Mouse (Mus musculus) thymus, adult 2 months (tissue): Measurements from ENCODE around the gene Gm28434. TPM values are rescaled to one million over a fixed set of nuclear protein-coding genes. Genes with fewer than 3 reads are reported as not detected.

Source experiments
- DNase-seq: peaks from one replicate; pipeline ENCODE4 v3.0.0; 2021
- H3K27ac ChIP-seq: fragments of 200-500 bp; 2 replicates; pipeline ENCODE4 v1.5.1; 2012; ENCODE audit warnings: low read length, control low read depth; ENCODE audit not compliant: control insufficient read depth, insufficient read depth
- H3K27me3 ChIP-seq: fragments of 200-500 bp; 2 replicates; pipeline ENCODE4 v1.6.1; 2012; ENCODE audit warnings: mild to moderate bottlenecking, low read length, moderate library complexity, mixed read lengths; ENCODE audit not compliant: control insufficient read depth, insufficient read depth
- H3K36me3 ChIP-seq: fragments of 200-500 bp; 2 replicates; pipeline ENCODE4 v1.6.1; 2012; ENCODE audit warnings: mild to moderate bottlenecking, low read length, moderate library complexity; ENCODE audit not compliant: control insufficient read depth, insufficient read depth
- H3K4me1 ChIP-seq: fragments of 200-500 bp; replicated peaks from 2 replicates; pipeline ENCODE4 v1.6.1; 2012; ENCODE audit warnings: low read length; ENCODE audit not compliant: control insufficient read depth, insufficient read depth
- H3K4me3 ChIP-seq: fragments of 200-500 bp; 2 replicates; pipeline ENCODE4 v1.5.1; 2012; ENCODE audit warnings: mild to moderate bottlenecking, low read length, control low read depth, moderate library complexity; ENCODE audit not compliant: control insufficient read depth, insufficient read depth
- CTCF ChIP-seq: fragments of 200-500 bp; IDR thresholded peaks from 2 replicates; pipeline ENCODE4 v1.5.1; 2012; ENCODE audit warnings: mild to moderate bottlenecking, control low read depth, low read length, moderate library complexity, borderline replicate concordance; ENCODE audit not compliant: control insufficient read depth, poor library complexity, insufficient read depth; ENCODE audit errors: extremely low read depth
- POLR2A ChIP-seq: fragments of 200-500 bp; IDR thresholded peaks from 2 replicates; pipeline ENCODE4 v1.6.1; 2012; ENCODE audit warnings: mild to moderate bottlenecking, low read length, control low read depth, moderate library complexity; ENCODE audit not compliant: control insufficient read depth, poor library complexity, insufficient read depth; ENCODE audit errors: extremely low read depth
- whole genome bisulfite sequencing: fragments of 180-500 bp; shearing (Covaris S2); methylation state at CpG from one replicate; pipeline ENCODE4 v1.1.7; 2018; 5-methylcytosine and 5-hydroxymethylcytosine counted together
- polyA plus RNA-seq: library from polyadenylated mRNA; depleted of rRNA; stranded (reverse); fragments of >200 nt; gene quantifications from 2 replicates; pipeline ENCODE4 v1.2.3, GENCODE M21; 2012; rRNA removed

Gm28434 gene
- polyA plus RNA-seq, 1 experiment, result not detected

- H3K27me3 ChIP-seq, result no peaks in the 10 kb centered on the region
- WGBS, result 54% methylated on average over 3 of the region's 3 CpGs
- H3K4me3 ChIP-seq, result no peak overlapping the region
- no peaks in the 10 kb centered on the region for H3K36me3 ChIP-seq
- TF ChIP-seq CTCF (no peak), POLR2A (no peak)
- no peak for DNase-seq
- H3K4me1 ChIP-seq, result no peaks in the 10 kb centered on the region
- H3K27ac ChIP-seq, result no peak overlapping the region
Observed at GRCm38 (mm10) chr5:87982468-87983214, 13.3 kb downstream of the Gm28434 start.

GRCm38 (mm10) chr5:88002249-88002648 is 32.9 kb downstream of the Gm28434 start, which contains the start of gene Smr3a:
Smr3a (plus strand) TSS chr5:88002549.
- no peak within 1 kb of the TSS for H3K27ac ChIP-seq
- H3K4me1 ChIP-seq, result no peaks in the 10 kb centered on the region
- H3K4me3 ChIP-seq, result no peak within 1 kb of the TSS
- H3K36me3 ChIP-seq, result no peaks in the 10 kb centered on the region
- TF ChIP-seq CTCF, result no peak
- TF ChIP-seq POLR2A, result no peak
- WGBS, result 82% methylated on average over 3 of the region's 3 CpGs
- H3K27me3 ChIP-seq, result no peaks in the 10 kb centered on the region
- DNase-seq, result no peak

- Histone ChIP-seq H3K4me3 (no peak overlapping the region), H3K27me3 (no peaks in the 10 kb centered on the region), H3K27ac (no peak overlapping the region), H3K4me1 (no peaks in the 10 kb centered on the region), H3K36me3 (no peaks in the 10 kb centered on the region)
- no peak for DNase-seq
- TF ChIP-seq CTCF (no peak), POLR2A (no peak)
Observed at GRCm38 (mm10) chr5:88005241-88005640, 35.9 kb downstream of the Gm28434 start.

Other genes with a start within 250 kb of the Gm28434 start
- 0.75 and 0.88 TPM in 2 replicates for gene Csn1s2a, start 194.9 kb upstream of the Gm28434 start, polyA plus RNA-seq
- not detected in 2 replicates for gene Csn1s2b, start 161.4 kb upstream of the Gm28434 start, polyA plus RNA-seq
- gene Prr27, start 143.8 kb upstream of the Gm28434 start, polyA plus RNA-seq, result not detected in 2 replicates
- 0.31 and 0.47 TPM in 2 replicates for gene Odam, start 84.5 kb upstream of the Gm28434 start, polyA plus RNA-seq
- 0.13 and 0.70 TPM in 2 replicates for gene Csn3, start 43.9 kb upstream of the Gm28434 start, polyA plus RNA-seq
- gene 2310003L06Rik, start 58 bp upstream of the Gm28434 start, polyA plus RNA-seq, result not detected in 2 replicates
- not detected in 2 replicates for gene Cabs1, start 9.9 kb downstream of the Gm28434 start, polyA plus RNA-seq
- gene Smr3a, start 33.0 kb downstream of the Gm28434 start, polyA plus RNA-seq, result not detected in 2 replicates
- gene Smr2, start 117.0 kb downstream of the Gm28434 start, polyA plus RNA-seq, result not detected in 2 replicates
- gene Gm11116, start 142.0 kb downstream of the Gm28434 start, polyA plus RNA-seq, result not detected in 2 replicates
- gene Gm11115, start 184.6 kb downstream of the Gm28434 start, polyA plus RNA-seq, result not detected in 2 replicates